Mouse (Mus musculus): Measurements from ENCODE around the gene Fkbp8. TPM values are rescaled to one million over a fixed set of nuclear protein-coding genes. Genes with fewer than 3 reads are reported as not detected.

The Fkbp8 gene
- polyA plus RNA-seq, 1 experiment, result 320 TPM

GRCm38 (mm10) chr8:70529299-70529698 lies 1.8 kb downstream of the Fkbp8 start:
- Histone ChIP-seq H3K4me1 (ENCODE audit: control insufficient read depth, insufficient read depth, low read length) (peaks cover 13% of the 10 kb centered on the region; the same call in 1 of the 2 replicates), H3K27me3 (replicated peaks; ENCODE audit: control insufficient read depth, insufficient read depth, low read length) (no peaks in the 10 kb centered on the region), H3K27ac (ENCODE audit: insufficient read depth, low read depth, low read length) (no peak overlapping the region), H3K36me3 (ENCODE audit: control insufficient read depth, insufficient read depth, low read length) (no peaks in the 10 kb centered on the region), H3K4me3 (ENCODE audit: insufficient read depth, low read depth, low read length) (no peak overlapping the region)
- WGBS, result 64% methylated on average over 5 of the region's 5 CpGs
- no peak for DNase-seq
- no peak for TF ChIP-seq POLR2A (IDR thresholded peaks at IDR 0.05; ENCODE audit: low read depth, low read length)
- no peak for TF ChIP-seq CTCF (conservative IDR thresholded peaks at IDR 0.05; ENCODE audit: insufficient read depth, insufficient read length, low read depth, low read length)

GRCm38 (mm10) chr8:70529741-70530161 lies 2.2 kb downstream of the Fkbp8 start:
- no peaks in the 10 kb centered on the region for H3K36me3 ChIP-seq (ENCODE audit: control insufficient read depth, insufficient read depth, low read length)
- no peak overlapping the region for H3K4me3 ChIP-seq (ENCODE audit: insufficient read depth, low read depth, low read length)
- H3K27me3 ChIP-seq (replicated peaks; ENCODE audit: control insufficient read depth, insufficient read depth, low read length), result no peaks in the 10 kb centered on the region
- TF ChIP-seq CTCF (conservative IDR thresholded peaks at IDR 0.05; ENCODE audit: insufficient read depth, insufficient read length, low read depth, low read length) (no peak), POLR2A (IDR thresholded peaks at IDR 0.05; ENCODE audit: low read depth, low read length) (no peak)
- peak; percentile 49 for DNase-seq
- 74% methylated on average over 3 of the region's 3 CpGs for WGBS
- H3K4me1 ChIP-seq (ENCODE audit: control insufficient read depth, insufficient read depth, low read length), result peaks cover 13% of the 10 kb centered on the region; the same call in 1 of the 2 replicates
- no peak overlapping the region for H3K27ac ChIP-seq (ENCODE audit: insufficient read depth, low read depth, low read length)

- no peak overlapping the region for H3K4me3 ChIP-seq (ENCODE audit: insufficient read depth, low read depth, low read length)
- no peak overlapping the region for H3K27ac ChIP-seq (ENCODE audit: insufficient read depth, low read depth, low read length)
- TF ChIP-seq CTCF (conservative IDR thresholded peaks at IDR 0.05; ENCODE audit: insufficient read depth, insufficient read length, low read depth, low read length) (no peak), POLR2A (IDR thresholded peaks at IDR 0.05; ENCODE audit: low read depth, low read length) (no peak)
- WGBS, result 97% methylated on average over 2 of the region's 2 CpGs
- no peak for DNase-seq
- peaks cover 13% of the 10 kb centered on the region; the same call in 1 of the 2 replicates for H3K4me1 ChIP-seq (ENCODE audit: control insufficient read depth, insufficient read depth, low read length)
- no peaks in the 10 kb centered on the region for H3K27me3 ChIP-seq (replicated peaks; ENCODE audit: control insufficient read depth, insufficient read depth, low read length)
- H3K36me3 ChIP-seq (ENCODE audit: control insufficient read depth, insufficient read depth, low read length), result no peaks in the 10 kb centered on the region
Measured at GRCm38 (mm10) chr8:70530314-70530713, 2.8 kb downstream of the Fkbp8 start.

- H3K4me1 ChIP-seq (ENCODE audit: control insufficient read depth, insufficient read depth, low read length), result peaks cover 5% of the 10 kb centered on the region; the same call in 1 of the 2 replicates
- H3K36me3 ChIP-seq (ENCODE audit: control insufficient read depth, insufficient read depth, low read length), result no peaks in the 10 kb centered on the region
- no peak for TF ChIP-seq CTCF (conservative IDR thresholded peaks at IDR 0.05; ENCODE audit: insufficient read depth, insufficient read length, low read depth, low read length)
- no peak for TF ChIP-seq POLR2A (IDR thresholded peaks at IDR 0.05; ENCODE audit: low read depth, low read length)
- no peak for DNase-seq
- H3K27ac ChIP-seq (ENCODE audit: insufficient read depth, low read depth, low read length), result no peak overlapping the region
- WGBS, result 93% methylated on average over 12 of the region's 12 CpGs
- H3K4me3 ChIP-seq (ENCODE audit: insufficient read depth, low read depth, low read length), result no peak overlapping the region
- H3K27me3 ChIP-seq (replicated peaks; ENCODE audit: control insufficient read depth, insufficient read depth, low read length), result no peaks in the 10 kb centered on the region
Measured at GRCm38 (mm10) chr8:70534281-70534680, 6.8 kb downstream of the Fkbp8 start.

- no peak for TF ChIP-seq POLR2A (IDR thresholded peaks at IDR 0.05; ENCODE audit: low read depth, low read length)
- no peak for TF ChIP-seq CTCF (conservative IDR thresholded peaks at IDR 0.05; ENCODE audit: insufficient read depth, insufficient read length, low read depth, low read length)
- 93% methylated on average over 3 of the region's 3 CpGs for WGBS
- DNase-seq, result no peak
- Histone ChIP-seq H3K36me3 (ENCODE audit: control insufficient read depth, insufficient read depth, low read length) (no peaks in the 10 kb centered on the region), H3K27me3 (replicated peaks; ENCODE audit: control insufficient read depth, insufficient read depth, low read length) (no peaks in the 10 kb centered on the region), H3K4me1 (ENCODE audit: control insufficient read depth, insufficient read depth, low read length) (peaks cover 2% of the 10 kb centered on the region; the same call in 1 of the 2 replicates), H3K27ac (ENCODE audit: insufficient read depth, low read depth, low read length) (no peak overlapping the region), H3K4me3 (ENCODE audit: insufficient read depth, low read depth, low read length) (no peak overlapping the region)
Measured at GRCm38 (mm10) chr8:70535221-70535620, 7.7 kb downstream of the Fkbp8 start.

- no peak for TF ChIP-seq CTCF (conservative IDR thresholded peaks at IDR 0.05; ENCODE audit: insufficient read depth, insufficient read length, low read depth, low read length)
- no peak for TF ChIP-seq POLR2A (IDR thresholded peaks at IDR 0.05; ENCODE audit: low read depth, low read length)
- DNase-seq, result no peak
- Histone ChIP-seq H3K36me3 (ENCODE audit: control insufficient read depth, insufficient read depth, low read length) (no peaks in the 10 kb centered on the region), H3K27me3 (replicated peaks; ENCODE audit: control insufficient read depth, insufficient read depth, low read length) (no peaks in the 10 kb centered on the region), H3K27ac (ENCODE audit: insufficient read depth, low read depth, low read length) (no peak overlapping the region), H3K4me3 (ENCODE audit: insufficient read depth, low read depth, low read length) (no peak overlapping the region), H3K4me1 (ENCODE audit: control insufficient read depth, insufficient read depth, low read length) (peaks cover 3% of the 10 kb centered on the region; the same call in 1 of the 2 replicates)
- 89% methylated on average over 2 of the region's 2 CpGs for WGBS
Measured at GRCm38 (mm10) chr8:70535701-70536100, 8.2 kb downstream of the Fkbp8 start.

GRCm38 (mm10) chr8:70538024-70538579 lies 10.6 kb downstream of the Fkbp8 start:
- DNase-seq, result peak; percentile 78
- peaks cover 11% of the 10 kb centered on the region; the same call in 1 of the 2 replicates for H3K4me1 ChIP-seq (ENCODE audit: control insufficient read depth, insufficient read depth, low read length)
- 13% methylated on average over 24 of the region's 24 CpGs for WGBS
- no peaks in the 10 kb centered on the region for H3K36me3 ChIP-seq (ENCODE audit: control insufficient read depth, insufficient read depth, low read length)
- TF ChIP-seq POLR2A (IDR thresholded peaks at IDR 0.05; ENCODE audit: low read depth, low read length) (no peak), CTCF (conservative IDR thresholded peaks at IDR 0.05; ENCODE audit: insufficient read depth, insufficient read length, low read depth, low read length) (no peak)
- peak overlapping the region; percentile 53 for H3K4me3 ChIP-seq (ENCODE audit: insufficient read depth, low read depth, low read length)
- H3K27me3 ChIP-seq (replicated peaks; ENCODE audit: control insufficient read depth, insufficient read depth, low read length), result no peaks in the 10 kb centered on the region
- H3K27ac ChIP-seq (ENCODE audit: insufficient read depth, low read depth, low read length), result peak overlapping the region; percentile 28

Data from kidney, adult 2 months (tissue).